Mouse (Mus musculus): ENCODE results near the gene Slc40a1.

The Slc40a1 gene

DNA sequence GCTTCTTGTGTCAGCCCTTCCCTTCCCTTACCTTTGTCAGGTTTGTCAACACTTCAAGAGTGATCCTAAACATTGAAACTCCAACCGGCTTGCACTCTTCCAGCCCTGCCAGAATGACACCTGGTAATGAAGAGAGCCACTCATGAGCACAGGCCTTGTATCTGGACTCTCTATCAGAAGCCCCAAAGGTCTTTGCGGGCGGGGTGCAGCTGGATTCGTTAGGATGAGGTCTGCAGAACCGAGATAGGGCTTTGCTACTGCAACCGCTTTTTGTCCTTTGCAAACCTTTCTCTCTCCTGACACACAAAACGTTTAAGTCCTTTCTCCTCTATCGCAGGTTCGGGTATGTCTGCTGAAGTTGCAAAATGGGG, at the start of gene Slc40a1:
Gene Slc40a1 (minus strand): TSS at position 131 of the 371 bp plus-strand sequence.
- in situ Hi-C loops (cut with MboI, MseI) = loop anchor here in 1 of 2 experiments (10.0 kb wide), 1 partner anchor 672 kb away; no protein-coding TSS in a partner anchor

GRCm38 (mm10) chr1:45971314-45971713, 45.0 kb upstream of the Slc40a1 start:
- in situ Hi-C loops (cut with MboI, MseI) = no loop called here

- in situ Hi-C loops (cut with MboI, MseI) = no loop called here
These were observed 22.7 kb upstream of the Slc40a1 start for GRCm38 (mm10) chr1:45948988-45949387.

GRCm38 (mm10) chr1:45947843-45948242, 21.5 kb upstream of the Slc40a1 start:
- in situ Hi-C loops (cut with MboI, MseI) = no loop called here

- in situ Hi-C loops (cut with MboI, MseI) = no loop called here
These were observed 4.8 kb upstream of the Slc40a1 start for GRCm38 (mm10) chr1:45931127-45931526.

DNA sequence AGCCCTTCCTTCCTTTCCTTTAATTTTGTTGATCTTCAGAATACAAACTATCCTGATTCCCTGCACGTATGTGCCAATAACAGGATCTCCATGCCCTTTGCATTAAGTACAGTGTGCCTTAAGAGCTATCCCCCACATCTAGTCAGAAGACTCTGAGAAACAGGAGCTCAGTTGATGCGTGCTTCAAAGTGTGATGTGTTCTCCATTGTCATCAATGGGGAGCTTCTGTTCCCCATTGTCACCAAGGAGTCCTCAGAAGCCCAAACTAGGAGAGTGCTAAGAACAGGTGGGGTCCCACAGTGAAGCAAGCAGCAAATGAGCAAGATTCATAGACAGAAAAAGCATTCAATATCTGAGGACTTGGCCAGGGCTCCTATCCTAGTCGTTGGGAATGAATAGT, 588 bp upstream of the Slc40a1 start:
- in situ Hi-C loops (cut with MboI, MseI) = loop anchor here in 1 of 2 experiments (10.0 kb wide), 1 partner anchor 672 kb away; no protein-coding TSS in a partner anchor

GRCm38 (mm10) chr1:45925500-45926392, 577 bp downstream of the Slc40a1 start:
- in situ Hi-C loops (cut with MboI, MseI) = loop anchor here in 1 of 2 experiments (10.0 kb wide), 1 partner anchor 671 kb away; no protein-coding TSS in a partner anchor

DNA sequence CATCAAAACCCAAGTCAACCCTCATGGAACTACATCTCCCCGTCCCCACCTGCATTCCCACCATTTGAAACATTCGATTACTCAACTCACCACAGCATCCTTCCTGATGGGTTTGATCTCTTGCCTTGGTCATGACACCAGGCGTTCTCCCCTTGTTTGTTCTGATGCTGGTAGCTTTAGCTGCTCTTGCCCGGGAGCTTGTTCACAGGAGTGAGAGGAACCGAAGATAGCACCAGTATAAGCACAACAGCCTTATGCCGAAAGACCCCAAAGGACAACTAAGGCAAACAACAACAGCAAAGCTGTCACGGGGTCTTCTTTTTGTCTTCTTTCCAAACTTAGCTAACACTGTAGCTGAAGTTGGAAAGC, 1.2 kb downstream of the Slc40a1 start:
- in situ Hi-C loops (cut with MboI, MseI) = loop anchor here in 1 of 2 experiments (10.0 kb wide), 1 partner anchor 670 kb away; no protein-coding TSS in a partner anchor

GRCm38 (mm10) chr1:45924516-45924915, 1.8 kb downstream of the Slc40a1 start:
- in situ Hi-C loops (cut with MboI, MseI) = loop anchor here in 1 of 2 experiments (10.0 kb wide), 1 partner anchor 670 kb away; no protein-coding TSS in a partner anchor

GRCm38 (mm10) chr1:45923306-45923705, 3.0 kb downstream of the Slc40a1 start:
- in situ Hi-C loops (cut with MboI, MseI) = loop anchor here in 1 of 2 experiments (10.0 kb wide), 1 partner anchor 669 kb away; no protein-coding TSS in a partner anchor

DNA sequence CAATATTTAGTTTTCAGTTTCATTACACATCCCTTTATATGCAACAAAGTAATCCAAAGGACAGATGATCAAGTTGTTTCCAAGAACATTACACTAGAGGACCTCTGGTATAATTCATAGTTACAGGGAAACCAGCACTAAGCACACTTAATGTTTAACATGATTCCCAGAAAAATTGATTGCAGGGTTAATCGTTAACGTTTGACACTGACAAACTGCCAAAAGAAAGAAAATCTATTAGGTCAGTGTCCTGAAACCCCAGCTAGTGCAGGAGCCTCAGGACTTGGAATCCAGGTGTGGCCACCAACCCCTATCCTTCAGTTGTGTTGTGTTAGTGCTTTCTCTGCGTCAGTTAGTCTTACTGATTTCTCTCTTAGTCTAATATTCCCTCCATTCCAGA, 5.6 kb downstream of the Slc40a1 start:
- in situ Hi-C loops (cut with MboI, MseI) = loop anchor here in 1 of 2 experiments (10.0 kb wide), 1 partner anchor 666 kb away; no protein-coding TSS in a partner anchor

DNA sequence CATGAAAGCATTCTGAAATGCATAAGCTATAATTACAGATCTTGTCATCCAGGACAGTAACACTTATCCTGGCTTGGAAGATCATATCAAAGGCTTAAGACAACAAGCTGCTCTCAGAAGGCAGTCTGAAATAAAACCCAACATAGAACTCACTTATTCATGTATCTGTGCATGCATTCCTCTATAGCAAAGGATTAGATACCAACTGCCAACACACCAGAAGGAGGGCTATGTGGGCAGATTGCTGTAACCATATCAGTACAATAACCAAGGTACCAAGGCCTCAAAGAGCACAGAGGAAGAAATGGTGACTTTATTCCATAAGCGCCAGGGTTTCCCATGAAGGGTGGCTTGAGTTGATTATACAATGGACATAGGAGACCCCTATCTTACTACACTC, 6.6 kb downstream of the Slc40a1 start:
- in situ Hi-C loops (cut with MboI, MseI) = loop anchor here in 1 of 2 experiments (10.0 kb wide), 1 partner anchor 665 kb away; no protein-coding TSS in a partner anchor

DNA sequence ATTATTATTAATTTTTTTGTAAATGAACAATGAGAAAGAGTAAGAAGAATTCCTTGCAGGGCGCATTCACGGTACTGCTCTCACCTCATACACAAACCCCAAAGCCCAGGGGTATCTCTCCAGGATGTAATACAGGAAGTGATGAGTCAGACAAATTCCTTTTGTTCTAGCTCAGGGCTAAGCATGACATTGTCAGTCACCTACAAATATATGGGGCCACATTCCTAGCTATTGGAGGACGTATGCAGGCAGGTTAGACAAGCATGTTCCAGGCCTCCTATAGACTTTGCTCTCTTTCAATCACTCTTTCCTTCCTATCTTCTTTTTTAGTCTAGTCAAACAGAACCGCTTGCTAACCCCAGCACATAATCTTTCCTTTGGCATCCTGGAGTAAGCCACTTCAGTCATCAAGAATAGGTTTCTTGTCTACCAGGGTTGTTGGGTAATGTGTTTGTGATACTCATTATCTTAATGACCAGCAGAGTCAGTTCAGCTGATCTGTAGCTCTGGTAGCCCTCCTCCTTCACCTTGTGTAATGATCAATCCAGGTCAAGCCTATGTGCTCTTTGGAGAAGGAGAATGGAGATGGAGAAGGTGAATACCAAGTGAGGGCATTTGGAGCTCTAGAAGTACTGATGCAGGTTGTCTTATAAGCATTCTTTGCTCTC, 9.1 kb downstream of the Slc40a1 start:
- in situ Hi-C loops (cut with MboI, MseI) = no loop called here

DNA sequence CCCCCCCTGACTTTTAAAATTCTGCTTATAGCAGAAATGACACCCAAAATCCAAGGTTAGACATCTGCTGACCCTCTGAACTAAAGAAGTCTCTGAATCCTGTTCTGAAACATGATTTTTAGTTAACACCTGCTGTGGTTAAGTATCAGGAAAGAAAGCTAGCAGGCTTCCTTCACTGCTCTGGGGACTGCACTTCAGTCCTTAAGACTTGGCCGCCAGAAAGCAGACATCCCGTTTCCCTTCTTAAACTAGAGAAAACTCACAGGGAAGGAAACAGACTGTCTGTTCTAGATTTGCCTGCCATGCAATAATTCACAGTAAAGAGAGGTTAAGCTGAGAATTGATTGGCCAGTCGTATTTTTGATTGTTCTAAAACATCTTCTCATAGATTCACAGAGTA, 10.1 kb downstream of the Slc40a1 start:
- in situ Hi-C loops (cut with MboI, MseI) = no loop called here

DNA sequence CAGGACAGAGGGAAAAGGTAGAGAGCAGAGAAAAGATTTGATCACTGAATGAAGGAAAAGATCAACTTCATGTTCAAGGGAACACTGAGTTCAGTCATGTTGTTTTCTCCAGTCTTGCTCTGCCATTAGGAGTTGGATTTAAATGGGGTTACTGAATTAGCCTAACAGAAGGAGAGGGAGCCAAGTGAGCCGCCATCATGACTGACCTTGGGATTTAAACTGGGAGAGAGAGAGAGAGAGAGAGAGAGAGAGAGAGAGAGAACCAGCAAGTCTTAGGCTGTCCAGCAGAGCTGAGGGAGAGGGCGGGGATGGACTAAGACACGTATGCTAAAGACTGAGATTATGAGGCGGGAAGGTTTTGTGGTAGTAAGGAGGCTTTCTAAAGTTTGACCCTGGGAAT, 12.1 kb downstream of the Slc40a1 start:
- in situ Hi-C loops (cut with MboI, MseI) = no loop called here

DNA sequence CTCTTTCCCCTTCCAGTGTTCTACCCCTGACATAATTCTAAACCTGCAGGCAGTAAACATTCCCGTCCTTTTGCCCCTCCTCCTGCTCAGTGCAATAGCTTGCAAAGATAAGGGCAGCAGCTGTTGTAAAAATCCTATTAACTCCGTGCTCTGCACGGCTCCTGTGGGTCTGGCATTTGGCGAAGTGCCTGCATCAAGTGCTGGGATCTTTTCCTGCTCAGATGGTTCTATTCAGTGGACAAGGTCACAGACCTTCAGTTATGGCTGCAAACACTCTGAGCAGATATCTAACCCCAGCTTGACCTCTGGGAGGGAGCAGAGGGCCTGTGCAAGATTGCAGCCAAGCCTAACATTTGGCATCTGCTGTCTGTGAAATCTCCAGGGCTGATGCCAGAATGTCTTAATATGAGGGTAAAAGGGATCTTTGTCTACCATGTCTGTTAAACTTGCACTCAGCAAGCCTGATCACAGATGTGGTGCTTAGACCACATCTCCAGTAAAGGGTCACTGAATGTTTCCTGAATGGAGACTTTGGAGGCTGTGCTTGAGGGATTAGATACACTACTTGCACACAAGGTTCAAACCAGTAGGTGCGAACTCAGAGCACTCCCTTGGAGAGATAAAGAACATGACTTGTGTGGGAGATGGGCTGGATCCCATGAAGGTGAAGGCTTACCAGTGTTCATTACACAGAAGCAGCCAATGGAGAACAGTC, 21.1 kb downstream of the Slc40a1 start:
- in situ Hi-C loops (cut with MboI, MseI) = loop anchor here in 1 of 2 experiments (10.0 kb wide), 1 partner anchor 760 kb away; no protein-coding TSS in a partner anchor

- in situ Hi-C loops (cut with MboI, MseI) = loop anchor here in 1 of 2 experiments (10.0 kb wide), 1 partner anchor 761 kb away; no protein-coding TSS in a partner anchor
These were observed 22.2 kb downstream of the Slc40a1 start for GRCm38 (mm10) chr1:45904161-45904560.

DNA sequence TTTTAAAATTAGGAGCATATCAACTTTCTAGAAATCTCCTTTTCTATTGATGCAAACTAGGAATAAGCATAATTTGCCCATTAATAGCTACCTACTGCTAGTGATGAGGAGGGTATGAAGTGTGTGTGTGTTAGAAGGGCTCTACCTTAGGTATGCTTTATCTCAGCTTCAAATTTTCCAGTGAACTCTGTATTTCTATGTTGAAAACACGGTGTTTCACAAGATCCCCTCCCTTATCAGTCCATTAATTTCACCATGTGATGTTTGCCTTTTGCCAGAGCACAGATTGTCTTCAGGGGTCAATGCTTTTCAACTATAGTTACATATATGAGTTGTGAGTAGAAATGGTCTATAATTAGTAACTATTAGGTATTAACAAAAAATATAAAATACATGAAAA, 28.3 kb downstream of the Slc40a1 start:
- in situ Hi-C loops (cut with MboI, MseI) = no loop called here

DNA sequence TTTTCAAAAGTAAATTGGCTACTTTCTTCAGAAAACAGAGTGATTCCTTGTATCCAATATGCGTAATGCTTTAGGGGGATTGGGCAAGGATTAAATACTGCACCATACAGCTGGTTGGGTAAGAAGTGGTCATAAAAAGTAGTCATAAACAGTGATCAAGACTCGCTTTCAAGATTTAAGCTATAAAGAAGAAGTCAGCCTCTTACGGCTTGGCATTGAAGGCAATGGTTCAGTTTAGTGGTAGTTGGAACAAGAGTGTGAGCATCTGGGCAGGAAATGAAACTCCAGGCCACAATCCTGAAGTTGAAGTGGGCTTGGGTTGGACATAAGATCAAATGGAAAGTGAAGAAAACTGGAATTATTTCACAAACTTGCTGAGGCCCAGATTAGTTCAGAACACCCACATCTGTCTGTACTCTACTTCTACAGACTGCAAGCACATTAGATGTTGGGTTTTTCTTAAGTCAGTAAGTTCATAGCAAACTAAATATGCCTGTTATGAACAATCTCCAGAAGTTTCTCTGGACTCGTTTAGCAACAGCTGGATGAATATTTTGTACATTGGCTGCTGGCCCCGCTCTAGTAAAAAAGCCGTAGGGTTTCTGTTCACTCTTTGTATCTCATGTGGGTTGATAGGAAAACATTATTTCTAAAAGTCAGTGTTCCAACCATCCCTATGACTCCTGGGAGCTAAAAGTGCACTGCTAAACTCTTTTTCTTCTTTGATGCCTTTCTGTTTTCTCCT, 32.0 kb downstream of the Slc40a1 start:
- in situ Hi-C loops (cut with MboI, MseI) = no loop called here

GRCm38 (mm10) chr1:45891986-45892385, 34.3 kb downstream of the Slc40a1 start:
- in situ Hi-C loops (cut with MboI, MseI) = no loop called here

GRCm38 (mm10) chr1:45890173-45890572, 36.1 kb downstream of the Slc40a1 start, which contains the start of gene Gm5269:
TSS of gene Gm5269 (minus strand) at chr1:45890273.
- in situ Hi-C loops (cut with MboI, MseI) = no loop called here

Data from T-helper 17 cell (primary cell).